Mouse (Mus musculus) bone marrow, adult 2 months (tissue): ENCODE data around the gene Itgb7.

Source experiments
- CTCF ChIP-seq: fragments of 200-500 bp; IDR thresholded peaks from 2 replicates; pipeline ENCODE4 v1.5.1; 2011; ENCODE audit warnings: low read length, control low read depth; ENCODE audit not compliant: control insufficient read depth, insufficient read depth
- POLR2A ChIP-seq: fragments of 200-500 bp; IDR thresholded peaks from 2 replicates; pipeline ENCODE4 v1.6.1; 2011; ENCODE audit warnings: low read depth, mild to moderate bottlenecking, control low read depth, low read length, borderline replicate concordance; ENCODE audit not compliant: control insufficient read depth

GRCm38 (mm10) chr15:102193652-102194051, 38.1 kb downstream of the Itgb7 start:
- no peak for TF ChIP-seq CTCF
- no peak for TF ChIP-seq POLR2A
